Mouse (Mus musculus) midbrain, embryonic 14.5 days (tissue): ENCODE data around the gene Hist1h3f. TPM values are rescaled to one million over a fixed set of nuclear protein-coding genes. Genes with fewer than 3 reads are reported as not detected.

ENCODE experiments used
- ATAC-seq: fragments of 200-750 bp; cut with Nextera tagmentation; 2 replicates; pipeline ENCODE4 v1.8.0; 2017; ENCODE audit warnings: moderate number of reproducible peaks, moderate library complexity; ENCODE audit not compliant: low FRiP score, low TSS enrichment
- DNase-seq: peaks from one replicate; pipeline ENCODE4 v3.0.0-alpha.2; 2015
- H3K27ac ChIP-seq: fragments of 300-500 bp; sonication (generic); replicated peaks from 2 replicates; pipeline ENCODE4 v1.5.1; 2014; ENCODE audit warnings: mild to moderate bottlenecking, low read depth, low read length, moderate library complexity
- H3K27me3 ChIP-seq: fragments of 300-500 bp; sonication (generic); 2 replicates; pipeline ENCODE4 v1.6.1; 2014; ENCODE audit warnings: low read length, control low read depth, mixed read lengths; ENCODE audit not compliant: control insufficient read depth, insufficient read depth
- H3K36me3 ChIP-seq: fragments of 300-500 bp; sonication (generic); 2 replicates; pipeline ENCODE4 v1.6.1; 2014; ENCODE audit warnings: low read length, control low read depth; ENCODE audit not compliant: control insufficient read depth, insufficient read depth
- H3K4me1 ChIP-seq: fragments of 300-500 bp; sonication (generic); 2 replicates; pipeline ENCODE4 v1.6.1; 2014; ENCODE audit warnings: mild to moderate bottlenecking, antibody characterized with exemption, low read length, control low read depth; ENCODE audit not compliant: control insufficient read depth, insufficient read depth
- H3K4me2 ChIP-seq: fragments of 300-500 bp; sonication (generic); 2 replicates; pipeline ENCODE4 v1.6.1; 2014; ENCODE audit warnings: mild to moderate bottlenecking, low read length, moderate library complexity
- H3K4me3 ChIP-seq: fragments of 300-500 bp; sonication (generic); replicated peaks from 2 replicates; pipeline ENCODE4 v1.5.1; 2014; ENCODE audit warnings: low read depth, low read length
- H3K9ac ChIP-seq: fragments of 300-500 bp; sonication (generic); replicated peaks from 2 replicates; pipeline ENCODE4 v1.6.1; 2014; ENCODE audit warnings: mild to moderate bottlenecking, low read length, moderate library complexity
- H3K9me3 ChIP-seq: fragments of 300-500 bp; sonication (generic); 2 replicates; pipeline ENCODE4 v1.6.1; 2016; ENCODE audit warnings: low read length, control low read depth, mixed read lengths; ENCODE audit not compliant: control insufficient read depth
- WGBS: fragments of 180-500 bp; shearing (Covaris S2); extraction: QIAGEN DNeasy Blood & Tissue Kit; methylation state at CpG from one replicate; pipeline ENCODE4 v1.1.7; 2014; 5-methylcytosine and 5-hydroxymethylcytosine counted together
- polyA plus RNA-seq: library from polyadenylated mRNA; unstranded; fragments of >200 nt; fragmentation: Nextera tagmentation; extraction: Ambion mirVana; gene quantifications from 2 replicates; pipeline ENCODE4 v1.2.1, GENCODE M21; 2014

Gene Hist1h3f
- polyA plus RNA-seq, 1 experiment from 2014 or later, result 0.47 TPM

DNA sequence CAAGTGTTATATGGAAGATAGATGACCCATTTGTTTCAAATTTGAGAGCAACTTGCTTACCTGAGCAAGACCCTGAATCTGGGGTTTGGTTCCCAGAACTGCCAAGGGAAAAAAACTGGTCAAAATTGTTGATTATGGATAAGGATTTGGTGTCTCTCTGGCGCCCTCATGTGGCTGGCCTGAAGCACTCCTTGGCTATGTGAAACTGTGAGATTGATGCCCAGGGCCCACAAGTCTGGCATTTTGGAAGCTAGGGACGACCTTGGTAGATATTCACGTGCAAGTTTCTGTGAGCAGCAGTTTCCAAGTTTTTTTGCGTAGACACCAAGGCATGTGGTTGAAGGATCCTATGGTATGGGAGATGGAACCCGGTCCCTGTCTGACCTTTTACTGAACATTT lies 19.2 kb upstream of the Hist1h3f start:
- ATAC-seq, result peak; percentile 51; the same call in 1 of the 2 replicates
- Histone ChIP-seq H3K4me3 (peak overlapping the region; percentile 12), H3K27ac (no peak overlapping the region), H3K4me2 (0 out of 2 replicates have a peak overlapping the region, but pooled peaks have one; percentile 10), H3K9ac (no peak overlapping the region), H3K36me3 (no peaks in the 10 kb centered on the region), H3K4me1 (0 out of 2 replicates have a peak, but pooled peaks cover 8% of the 10 kb centered on the region), H3K27me3 (no peaks in the 10 kb centered on the region), H3K9me3 (no peaks in the 10 kb centered on the region)
- peak; percentile 90 for DNase-seq
- 7% methylated on average over 5 of the region's 5 CpGs for WGBS

GRCm38 (mm10) chr13:23525901-23526300 lies 18.0 kb upstream of the Hist1h3f start:
- ATAC-seq, result no peak
- Histone ChIP-seq H3K36me3 (no peaks in the 10 kb centered on the region), H3K4me3 (peak overlapping the region; percentile 46), H3K27me3 (no peaks in the 10 kb centered on the region), H3K27ac (no peak overlapping the region), H3K9ac (no peak overlapping the region), H3K4me2 (peak overlapping the region; percentile 59), H3K9me3 (no peaks in the 10 kb centered on the region), H3K4me1 (0 out of 2 replicates have a peak, but pooled peaks cover 11% of the 10 kb centered on the region)
- WGBS, result 2% methylated on average over 10 of the region's 10 CpGs
- peak; percentile 65 for DNase-seq

GRCm38 (mm10) chr13:23526312-23526711 lies 17.5 kb upstream of the Hist1h3f start:
- peak overlapping the region; percentile 60; the same call in 1 of the 2 replicates for H3K27ac ChIP-seq
- peak overlapping the region; percentile 46 for H3K4me3 ChIP-seq
- peak overlapping the region; percentile 57 for H3K9ac ChIP-seq
- H3K4me2 ChIP-seq, result peak overlapping the region; percentile 59
- no peaks in the 10 kb centered on the region for H3K9me3 ChIP-seq
- ATAC-seq (peak; percentile 60; the same call in 1 of the 2 replicates), DNase-seq (peak; percentile 97)
- H3K4me1 ChIP-seq, result 0 out of 2 replicates have a peak, but pooled peaks cover 11% of the 10 kb centered on the region
- no peaks in the 10 kb centered on the region for H3K27me3 ChIP-seq
- H3K36me3 ChIP-seq, result no peaks in the 10 kb centered on the region
- WGBS, result under 1% methylated on average over 17 of the region's 17 CpGs

- peaks cover 29% of the 10 kb centered on the region for H3K4me1 ChIP-seq
- no peak overlapping the region for H3K9ac ChIP-seq
- no peaks in the 10 kb centered on the region for H3K36me3 ChIP-seq
- no peak overlapping the region for H3K27ac ChIP-seq
- no peak for DNase-seq
- H3K4me3 ChIP-seq, result no peak overlapping the region
- no peak for ATAC-seq
- H3K9me3 ChIP-seq, result no peaks in the 10 kb centered on the region
- H3K4me2 ChIP-seq, result no peak overlapping the region; the same call in 1 of the 2 replicates
- WGBS, result 78% methylated on average over 5 of the region's 5 CpGs
- H3K27me3 ChIP-seq, result no peaks in the 10 kb centered on the region
Observed at GRCm38 (mm10) chr13:23529005-23529404, 14.8 kb upstream of the Hist1h3f start.

- Histone ChIP-seq H3K4me2 (peak overlapping the region; percentile 79), H3K9me3 (no peaks in the 10 kb centered on the region), H3K27ac (peak overlapping the region; percentile 93), H3K27me3 (no peaks in the 10 kb centered on the region), H3K36me3 (no peaks in the 10 kb centered on the region), H3K4me1 (peaks cover 35% of the 10 kb centered on the region), H3K4me3 (peak overlapping the region; percentile 63), H3K9ac (peak overlapping the region; percentile 68; the same call in 1 of the 2 replicates)
- DNase-seq (no peak), ATAC-seq (no peak)
- whole genome bisulfite sequencing, result 28% methylated on average over 2 of the region's 2 CpGs
Observed at GRCm38 (mm10) chr13:23529480-23530165, 14.2 kb upstream of the Hist1h3f start.

- H3K4me3 ChIP-seq, result peak overlapping the region; percentile 63
- no peaks in the 10 kb centered on the region for H3K36me3 ChIP-seq
- peak overlapping the region; percentile 93 for H3K27ac ChIP-seq
- H3K27me3 ChIP-seq, result no peaks in the 10 kb centered on the region
- peaks cover 37% of the 10 kb centered on the region for H3K4me1 ChIP-seq
- DNase-seq (peak; percentile 81), ATAC-seq (peak; percentile 5; the same call in 1 of the 2 replicates)
- H3K9me3 ChIP-seq, result no peaks in the 10 kb centered on the region
- under 1% methylated on average over 20 of the region's 20 CpGs for whole genome bisulfite sequencing
- H3K9ac ChIP-seq, result peak overlapping the region; percentile 68
- peak overlapping the region; percentile 79 for H3K4me2 ChIP-seq
Observed at GRCm38 (mm10) chr13:23530181-23530900, 13.5 kb upstream of the Hist1h3f start.

DNA sequence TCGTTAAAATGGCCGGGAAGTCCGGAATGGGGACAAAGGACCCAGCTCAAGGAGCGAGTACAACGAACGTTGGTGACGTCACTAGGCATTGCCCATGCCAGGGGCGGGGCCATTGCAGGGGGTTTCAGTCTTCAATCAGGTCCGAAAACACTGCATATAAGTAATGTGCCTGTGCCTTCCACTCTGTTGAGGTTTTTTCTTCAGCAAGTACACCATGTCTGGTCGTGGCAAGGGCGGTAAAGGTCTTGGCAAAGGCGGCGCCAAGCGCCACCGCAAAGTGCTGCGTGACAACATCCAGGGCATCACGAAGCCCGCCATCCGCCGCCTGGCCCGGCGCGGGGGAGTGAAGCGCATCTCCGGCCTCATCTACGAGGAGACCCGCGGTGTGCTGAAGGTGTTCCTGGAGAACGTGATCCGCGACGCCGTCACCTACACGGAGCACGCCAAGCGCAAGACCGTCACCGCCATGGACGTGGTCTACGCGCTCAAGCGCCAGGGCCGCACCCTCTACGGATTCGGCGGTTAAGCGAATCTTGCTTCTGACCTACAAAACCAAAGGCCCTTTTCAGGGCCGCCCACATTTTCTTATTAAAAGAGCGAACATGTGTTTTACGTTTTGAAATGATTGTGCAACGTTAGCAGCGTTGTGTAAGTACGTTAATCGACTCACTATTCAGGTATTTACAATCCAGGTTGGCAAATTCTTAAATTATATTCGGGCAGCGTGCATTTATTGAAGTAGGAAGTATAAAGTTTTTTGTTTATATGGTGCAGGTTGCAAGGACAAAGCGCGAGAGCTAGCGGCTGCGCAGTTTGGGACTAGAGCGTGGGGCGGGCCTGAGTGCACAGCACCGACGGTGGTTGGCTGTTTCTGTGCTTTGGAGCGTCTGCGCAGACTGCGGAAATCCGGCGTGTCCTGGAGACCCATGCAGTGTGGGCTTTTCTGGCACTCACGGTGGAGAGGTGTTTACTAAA lies 12.7 kb upstream of the Hist1h3f start, which contains the start of gene Hist1h4h:
Hist1h4h (plus strand) TSS at position 150 of the 975 bp plus-strand sequence.
- WGBS, result under 1% methylated on average over 59 of the region's 70 CpGs
- Histone ChIP-seq H3K4me3 (peak within 1 kb of the TSS; percentile 63), H3K9me3 (no peaks in the 10 kb centered on the region), H3K4me2 (peak within 1 kb of the TSS; percentile 79), H3K27me3 (no peaks in the 10 kb centered on the region), H3K4me1 (peaks cover 37% of the 10 kb centered on the region), H3K27ac (peak within 1 kb of the TSS; percentile 93), H3K9ac (peak within 1 kb of the TSS; percentile 68), H3K36me3 (no peaks in the 10 kb centered on the region)
- ATAC-seq (peak; percentile 87), DNase-seq (peak; percentile 100)
